Mouse (Mus musculus) liver, embryonic 14.5 days (tissue): ENCODE data around the gene Slamf9. TPM values are rescaled to one million over a fixed set of nuclear protein-coding genes. Genes with fewer than 3 reads are reported as not detected.

Experiments
- ATAC-seq: fragments of 200-750 bp; cut with Nextera tagmentation; 2 replicates; pipeline ENCODE4 v1.8.0; 2017; ENCODE audit warnings: moderate number of reproducible peaks, mild to moderate bottlenecking, moderate library complexity; ENCODE audit not compliant: insufficient read depth
- DNase-seq, 3 experiments: peaks; one replicate each; pipeline ENCODE4 v3.0.0-alpha.2; 2012 to 2013; ENCODE audit warnings: low read depth in 3 of 3, low spot score in 3 of 3
- H3K27ac ChIP-seq: fragments of 300-500 bp; sonication (generic); 2 replicates; pipeline ENCODE4 v1.5.1; 2014; ENCODE audit warnings: moderate library complexity, mild to moderate bottlenecking, control low read depth, inconsistent platforms
- H3K27me3 ChIP-seq: fragments of 300-500 bp; sonication (generic); 2 replicates; pipeline ENCODE4 v1.6.1; 2014; ENCODE audit warnings: mild to moderate bottlenecking, low read length, moderate library complexity; ENCODE audit not compliant: control insufficient read depth, insufficient read depth
- H3K36me3 ChIP-seq: fragments of 300-500 bp; sonication (generic); replicated peaks from 2 replicates; pipeline ENCODE4 v1.6.1; 2014; ENCODE audit warnings: low read depth; ENCODE audit not compliant: control insufficient read depth, insufficient read depth
- H3K4me1 ChIP-seq, 2 experiments: fragments of 200-500 bp in 1 of 2; fragments of 300-500 bp in 1 of 2; sonication (generic) in 1 of 2; replicated peaks; 2 replicates each; pipeline ENCODE4 v1.6.1; 2012 to 2014; ENCODE audit warnings: antibody characterized with exemption in 1 of 2, inconsistent platforms in 1 of 2, low read length in 1 of 2; ENCODE audit not compliant: control insufficient read depth in 2 of 2, insufficient read depth in 2 of 2
- H3K4me2 ChIP-seq: fragments of 300-500 bp; sonication (generic); 2 replicates; pipeline ENCODE4 v1.6.1; 2014; ENCODE audit warnings: low read depth, mild to moderate bottlenecking, control low read depth, moderate library complexity
- H3K4me3 ChIP-seq, 2 experiments: fragments of 200-500 bp in 1 of 2; fragments of 300-500 bp in 1 of 2; sonication (generic) in 1 of 2; 2 replicates each; pipeline ENCODE4 v1.5.1; 2012 to 2014; ENCODE audit warnings: low read depth in 2 of 2, low read length in 2 of 2, mild to moderate bottlenecking in 2 of 2, control low read depth in 1 of 2, inconsistent platforms in 1 of 2, moderate library complexity in 1 of 2; ENCODE audit not compliant: insufficient read depth in 1 of 2
- H3K9ac ChIP-seq: fragments of 300-500 bp; sonication (generic); replicated peaks from 2 replicates; pipeline ENCODE4 v1.6.1; 2014; ENCODE audit warnings: mild to moderate bottlenecking, control low read depth, moderate library complexity
- H3K9me3 ChIP-seq: fragments of 300-500 bp; sonication (generic); 2 replicates; pipeline ENCODE4 v1.6.1; 2016; ENCODE audit warnings: low read length, mixed read lengths; ENCODE audit not compliant: control insufficient read depth
- CTCF ChIP-seq: IDR thresholded peaks from 2 replicates; pipeline ENCODE4 v1.5.1; 2016; ENCODE audit warnings: antibody characterized with exemption, low read depth, control low read depth
- EP300 ChIP-seq: IDR thresholded peaks from 2 replicates; pipeline ENCODE4 v1.6.1; 2016; ENCODE audit warnings: antibody characterized with exemption, low read depth
- WGBS: fragments of 180-500 bp; shearing (Covaris S2); extraction: QIAGEN DNeasy Blood & Tissue Kit; methylation state at CpG from one replicate; pipeline ENCODE4 v1.1.7; 2014; ENCODE audit not compliant: insufficient replicate concordance; 5-methylcytosine and 5-hydroxymethylcytosine counted together
- polyA plus RNA-seq, 2 experiments: library from polyadenylated mRNA; depleted of rRNA in 1 of 2; stranded (reverse) in 1 of 2; unstranded in 1 of 2; fragments of >200 nt; fragmentation: Nextera tagmentation in 1 of 2; extraction: Ambion mirVana in 1 of 2; gene quantifications; 2 replicates each; pipeline versions ENCODE4 v1.2.1 to v1.2.3; 2012 to 2014

The Slamf9 gene
- polyA plus RNA-seq, 2 experiments, result 1.5 to 1.9 TPM

- WGBS, result 61% methylated on average over 4 of the region's 4 CpGs
- peaks cover 8% of the 10 kb centered on the region for H3K27me3 ChIP-seq
Measured at GRCm38 (mm10) chr1:172480376-172480775, 5.2 kb downstream of the Slamf9 start.

GRCm38 (mm10) chr1:172481111-172481510 lies 6.0 kb downstream of the Slamf9 start:
- WGBS, result 16% methylated on average over 13 of the region's 13 CpGs
- Histone ChIP-seq H3K36me3 (no peaks in the 10 kb centered on the region), H3K27me3 (peaks cover 8% of the 10 kb centered on the region), H3K9ac (no peak overlapping the region), H3K4me2 (peak overlapping the region; percentile 54), H3K27ac (no peak overlapping the region), H3K4me1 (no peaks in the 10 kb centered on the region; a peak in 1 of 4 replicates), H3K4me3 (no peak overlapping the region), H3K9me3 (no peaks in the 10 kb centered on the region)
- no peak for ATAC-seq
- DNase-seq, result no peak
- TF ChIP-seq EP300, result no peak
- no peak for TF ChIP-seq CTCF

More at GRCm38 (mm10) chr1:172480376-172480775, 5.2 kb downstream of the Slamf9 start:
- DNase-seq (no peak), ATAC-seq (no peak)
- Histone ChIP-seq H3K4me1 (peaks cover 0 to 3% of the 10 kb centered on the region in 2 experiments; a peak in 2 of 4 replicates), H3K36me3 (no peaks in the 10 kb centered on the region), H3K9ac (no peak overlapping the region), H3K27ac (no peak overlapping the region), H3K9me3 (no peaks in the 10 kb centered on the region), H3K4me2 (no peak overlapping the region), H3K4me3 (no peak overlapping the region)
- TF ChIP-seq CTCF (no peak), EP300 (no peak)

GRCm38 (mm10) chr1:172481540-172482280 lies 6.6 kb downstream of the Slamf9 start, which contains the start of gene Igsf9:
TSS of gene Igsf9 (plus strand) at chr1:172481788.
- peak in 1 of 3 experiments; percentile 31 for DNase-seq
- TF ChIP-seq CTCF, result peak; percentile 37
- no peak for TF ChIP-seq EP300
- peak; percentile 71 for ATAC-seq
- H3K4me3 ChIP-seq, result peak within 1 kb of the TSS; percentile 42 to 51
- no peak within 1 kb of the TSS for H3K27ac ChIP-seq
- H3K4me1 ChIP-seq, result no peaks in the 10 kb centered on the region; a peak in 1 of 4 replicates
- H3K9ac ChIP-seq, result no peak within 1 kb of the TSS
- peaks cover 8% of the 10 kb centered on the region for H3K27me3 ChIP-seq
- H3K4me2 ChIP-seq, result peak within 1 kb of the TSS; percentile 54
- no peaks in the 10 kb centered on the region for H3K9me3 ChIP-seq
- WGBS, result under 1% methylated on average over 37 of the region's 38 CpGs
- H3K36me3 ChIP-seq, result no peaks in the 10 kb centered on the region

- Histone ChIP-seq H3K9ac (no peak overlapping the region), H3K4me3 (peak overlapping the region; percentile 42 to 51; a peak in 3 of 4 replicates), H3K9me3 (no peaks in the 10 kb centered on the region), H3K27me3 (peaks cover 8% of the 10 kb centered on the region), H3K27ac (no peak overlapping the region), H3K36me3 (no peaks in the 10 kb centered on the region), H3K4me1 (no peaks in the 10 kb centered on the region; a peak in 1 of 4 replicates), H3K4me2 (peak overlapping the region; percentile 54)
- ATAC-seq, result no peak
- TF ChIP-seq CTCF, result no peak
- TF ChIP-seq EP300, result no peak
- no peak for DNase-seq
- 17% methylated on average over 12 of the region's 12 CpGs for WGBS
Measured at GRCm38 (mm10) chr1:172482518-172483360, 7.6 kb downstream of the Slamf9 start.

- no peak overlapping the region for H3K4me3 ChIP-seq
- no peak overlapping the region for H3K4me2 ChIP-seq
- no peak overlapping the region for H3K9ac ChIP-seq
Measured at GRCm38 (mm10) chr1:172483361-172483660, 8.2 kb downstream of the Slamf9 start.

More at GRCm38 (mm10) chr1:172483361-172483660, 8.2 kb downstream of the Slamf9 start:
- Histone ChIP-seq H3K9me3 (no peaks in the 10 kb centered on the region), H3K27ac (no peak overlapping the region), H3K4me1 (no peaks in the 10 kb centered on the region; a peak in 1 of 4 replicates), H3K27me3 (peaks cover 8% of the 10 kb centered on the region), H3K36me3 (no peaks in the 10 kb centered on the region)
- TF ChIP-seq CTCF (0 out of 2 replicates have a peak, but pooled peaks have one; percentile 8), EP300 (no peak)
- ATAC-seq (no peak), DNase-seq (no peak)
- 27% methylated on average over 4 of the region's 4 CpGs for WGBS
